Mouse (Mus musculus): ENCODE data around the gene Cep350. TPM values are rescaled to one million over a fixed set of nuclear protein-coding genes. Genes with fewer than 3 reads are reported as not detected.

Gene Cep350
- polyA plus RNA-seq (2012; rRNA removed), result 4.3 and 6.2 TPM in 2 replicates

DNA sequence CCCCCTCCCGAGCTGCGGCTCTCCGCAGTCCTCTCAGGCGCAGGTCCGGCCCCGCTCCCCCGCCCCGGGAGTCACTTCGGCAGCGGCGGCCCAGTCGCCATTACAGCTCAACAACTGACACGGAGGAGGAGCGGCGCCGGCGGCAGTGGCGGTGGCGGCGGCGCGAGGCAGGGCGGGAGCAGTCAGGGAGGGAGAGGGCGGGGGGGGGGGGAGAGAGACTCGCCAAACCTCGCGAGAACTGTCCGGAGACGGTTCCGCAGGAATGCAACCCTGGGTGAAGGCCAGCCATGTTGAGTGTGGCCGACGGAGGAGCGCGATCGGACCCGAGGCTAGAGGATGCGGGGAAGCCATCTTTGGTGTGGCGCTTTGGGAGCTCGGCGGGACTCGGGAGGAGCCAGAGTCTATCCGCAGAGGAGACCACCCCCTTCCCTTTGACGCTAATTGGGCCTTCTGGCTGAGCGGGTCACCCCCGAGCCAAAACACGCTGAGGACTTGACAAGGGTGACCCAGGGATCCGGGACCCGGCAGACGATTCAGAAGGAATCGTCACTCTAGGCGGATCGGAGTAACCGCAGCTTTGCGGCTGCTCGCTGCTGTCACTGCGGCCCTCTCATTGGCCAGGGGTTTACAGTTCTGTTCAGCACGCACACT, at the start of gene Cep350:
Cep350 (minus strand) TSS at position 188 of the 651 bp plus-strand sequence.
- peak; percentile 90 for TF ChIP-seq POLR2A (IDR thresholded peaks at IDR 0.05; ENCODE audit: borderline replicate concordance, extremely low read depth, low read depth, low read length)
- TF ChIP-seq CTCF (IDR thresholded peaks at IDR 0.05; ENCODE audit: insufficient read depth, low read length), result no peak
- under 1% methylated on average over 50 of the region's 57 CpGs for WGBS
- Histone ChIP-seq H3K4me3 (replicated peaks; ENCODE audit: extremely low read depth, low read depth, low read length) (peak within 1 kb of the TSS; percentile 75), H3K4me1 (ENCODE audit: control insufficient read depth, insufficient read depth, low read length) (no peaks in the 10 kb centered on the region)
- DNase-seq, result peak; percentile 94

DNA sequence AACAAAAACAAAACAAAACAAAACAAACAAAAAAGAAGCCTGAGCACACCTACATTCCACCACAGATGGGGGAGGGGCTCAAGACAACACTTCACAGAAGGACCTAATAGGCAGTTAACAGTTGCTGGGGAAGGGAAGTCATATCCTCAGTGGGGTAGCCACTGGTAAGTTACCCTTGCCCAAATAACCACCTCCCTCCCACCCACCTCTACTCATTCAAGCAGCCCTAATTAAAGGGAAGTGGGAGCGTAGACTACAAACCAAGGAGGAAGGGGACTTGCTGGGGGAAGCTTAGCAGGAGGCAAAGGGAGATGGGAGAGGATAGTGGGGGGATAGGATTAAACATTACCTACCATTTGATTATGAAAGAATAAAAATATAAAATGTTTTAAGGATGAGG, 47.3 kb upstream of the Cep350 start:
- WGBS, result 91% methylated on average over 1 of the region's 1 CpGs
- DNase-seq, result no peak
- TF ChIP-seq POLR2A (IDR thresholded peaks at IDR 0.05; ENCODE audit: borderline replicate concordance, extremely low read depth, low read depth, low read length), result no peak
- TF ChIP-seq CTCF (IDR thresholded peaks at IDR 0.05; ENCODE audit: insufficient read depth, low read length), result no peak
- Histone ChIP-seq H3K4me3 (replicated peaks; ENCODE audit: extremely low read depth, low read depth, low read length) (no peak overlapping the region), H3K4me1 (ENCODE audit: control insufficient read depth, insufficient read depth, low read length) (peaks cover 2% of the 10 kb centered on the region; the same call in 1 of the 2 replicates)

DNA sequence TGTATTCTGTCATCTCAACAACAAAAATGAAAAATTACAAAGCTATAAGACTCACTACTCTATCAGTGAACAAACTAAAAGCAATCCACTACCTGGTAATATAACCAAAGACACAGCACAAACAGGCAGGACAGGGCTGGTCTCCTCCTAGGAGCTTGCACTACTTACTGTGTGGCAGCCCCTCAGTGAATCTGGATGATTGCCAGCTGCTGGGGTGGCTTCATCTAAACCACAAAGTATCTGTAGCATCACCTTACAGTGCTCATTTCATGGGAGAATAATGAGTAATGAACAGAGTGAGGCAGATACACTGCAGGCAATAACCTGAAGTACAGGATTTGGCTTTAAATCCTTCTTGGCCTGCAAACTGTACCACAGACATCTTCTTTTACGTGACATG, 46.7 kb upstream of the Cep350 start:
- 77% methylated on average over 1 of the region's 1 CpGs for WGBS
- TF ChIP-seq CTCF (IDR thresholded peaks at IDR 0.05; ENCODE audit: insufficient read depth, low read length) (no peak), POLR2A (IDR thresholded peaks at IDR 0.05; ENCODE audit: borderline replicate concordance, extremely low read depth, low read depth, low read length) (no peak)
- H3K4me1 ChIP-seq (ENCODE audit: control insufficient read depth, insufficient read depth, low read length), result peaks cover 2% of the 10 kb centered on the region; the same call in 1 of the 2 replicates
- H3K4me3 ChIP-seq (replicated peaks; ENCODE audit: extremely low read depth, low read depth, low read length), result no peak overlapping the region
- no peak for DNase-seq

GRCm38 (mm10) chr1:156009003-156009402, 35.9 kb upstream of the Cep350 start:
- no peak for DNase-seq
- 86% methylated on average over 1 of the region's 1 CpGs for WGBS
- no peaks in the 10 kb centered on the region for H3K4me1 ChIP-seq (ENCODE audit: control insufficient read depth, insufficient read depth, low read length)
- H3K4me3 ChIP-seq (replicated peaks; ENCODE audit: extremely low read depth, low read depth, low read length), result no peak overlapping the region
- no peak for TF ChIP-seq POLR2A (IDR thresholded peaks at IDR 0.05; ENCODE audit: borderline replicate concordance, extremely low read depth, low read depth, low read length)
- TF ChIP-seq CTCF (IDR thresholded peaks at IDR 0.05; ENCODE audit: insufficient read depth, low read length), result no peak

GRCm38 (mm10) chr1:156005906-156006305, 32.9 kb upstream of the Cep350 start:
- Histone ChIP-seq H3K4me3 (replicated peaks; ENCODE audit: extremely low read depth, low read depth, low read length) (no peak overlapping the region), H3K4me1 (ENCODE audit: control insufficient read depth, insufficient read depth, low read length) (no peaks in the 10 kb centered on the region)
- no peak for TF ChIP-seq POLR2A (IDR thresholded peaks at IDR 0.05; ENCODE audit: borderline replicate concordance, extremely low read depth, low read depth, low read length)
- TF ChIP-seq CTCF (IDR thresholded peaks at IDR 0.05; ENCODE audit: insufficient read depth, low read length), result no peak
- 88% methylated on average over 11 of the region's 11 CpGs for WGBS
- DNase-seq, result no peak

GRCm38 (mm10) chr1:156003201-156003935, 30.3 kb upstream of the Cep350 start:
- TF ChIP-seq CTCF (IDR thresholded peaks at IDR 0.05; ENCODE audit: insufficient read depth, low read length) (no peak), POLR2A (IDR thresholded peaks at IDR 0.05; ENCODE audit: borderline replicate concordance, extremely low read depth, low read depth, low read length) (no peak)
- H3K4me1 ChIP-seq (ENCODE audit: control insufficient read depth, insufficient read depth, low read length), result no peaks in the 10 kb centered on the region
- no peak overlapping the region for H3K4me3 ChIP-seq (replicated peaks; ENCODE audit: extremely low read depth, low read depth, low read length)
- peak; percentile 48 for DNase-seq
- 66% methylated on average over 7 of the region's 7 CpGs for WGBS

- WGBS, result 81% methylated on average over 8 of the region's 8 CpGs
- Histone ChIP-seq H3K4me3 (replicated peaks; ENCODE audit: extremely low read depth, low read depth, low read length) (no peak overlapping the region), H3K4me1 (ENCODE audit: control insufficient read depth, insufficient read depth, low read length) (no peaks in the 10 kb centered on the region)
- no peak for DNase-seq
- no peak for TF ChIP-seq POLR2A (IDR thresholded peaks at IDR 0.05; ENCODE audit: borderline replicate concordance, extremely low read depth, low read depth, low read length)
- TF ChIP-seq CTCF (IDR thresholded peaks at IDR 0.05; ENCODE audit: insufficient read depth, low read length), result no peak
These were observed 29.3 kb upstream of the Cep350 start for GRCm38 (mm10) chr1:156002366-156002765.

- TF ChIP-seq CTCF (IDR thresholded peaks at IDR 0.05; ENCODE audit: insufficient read depth, low read length) (no peak), POLR2A (IDR thresholded peaks at IDR 0.05; ENCODE audit: borderline replicate concordance, extremely low read depth, low read depth, low read length) (no peak)
- Histone ChIP-seq H3K4me1 (ENCODE audit: control insufficient read depth, insufficient read depth, low read length) (no peaks in the 10 kb centered on the region), H3K4me3 (replicated peaks; ENCODE audit: extremely low read depth, low read depth, low read length) (no peak overlapping the region)
- DNase-seq, result no peak
- 32% methylated on average over 2 of the region's 2 CpGs for WGBS
These were observed 22.6 kb upstream of the Cep350 start for GRCm38 (mm10) chr1:155995612-155996011.

GRCm38 (mm10) chr1:155994524-155994923, 21.5 kb upstream of the Cep350 start:
- WGBS, result 52% methylated on average over 2 of the region's 2 CpGs

More at GRCm38 (mm10) chr1:155994524-155994923, 21.5 kb upstream of the Cep350 start:
- no peak for DNase-seq
- Histone ChIP-seq H3K4me1 (ENCODE audit: control insufficient read depth, insufficient read depth, low read length) (no peaks in the 10 kb centered on the region), H3K4me3 (replicated peaks; ENCODE audit: extremely low read depth, low read depth, low read length) (no peak overlapping the region)
- TF ChIP-seq POLR2A (IDR thresholded peaks at IDR 0.05; ENCODE audit: borderline replicate concordance, extremely low read depth, low read depth, low read length) (no peak), CTCF (IDR thresholded peaks at IDR 0.05; ENCODE audit: insufficient read depth, low read length) (no peak)
